Mouse (Mus musculus) embryonic facial prominence, embryonic 10.5 days (tissue): ENCODE measurements at regions not wholly inside any gene's neighbourhood (a gene's known extent, or its start where the extent isn't known, plus 50 kb on each side); places are given as distances from the start of the nearest gene placed in this dataset.

Experiments
- DNase-seq: peaks from one replicate; pipeline ENCODE4 v3.0.0-alpha.2; 2017; ENCODE audit warnings: low spot score
- H3K27ac ChIP-seq: fragments of 300-500 bp; sonication (generic); replicated peaks from 2 replicates; pipeline ENCODE4 v1.5.1; 2016; ENCODE audit warnings: mild to moderate bottlenecking
- H3K27me3 ChIP-seq: fragments of 300-500 bp; sonication (generic); replicated peaks from 2 replicates; pipeline ENCODE4 v1.6.1; 2016; ENCODE audit warnings: low read depth, mild to moderate bottlenecking; ENCODE audit not compliant: poor library complexity, severe bottlenecking
- H3K36me3 ChIP-seq: fragments of 300-500 bp; sonication (generic); replicated peaks from 2 replicates; pipeline ENCODE4 v1.6.1; 2016; ENCODE audit warnings: mild to moderate bottlenecking, moderate library complexity
- H3K4me1 ChIP-seq: fragments of 300-500 bp; sonication (generic); 2 replicates; pipeline ENCODE4 v1.6.1; 2016
- H3K4me3 ChIP-seq: fragments of 300-500 bp; sonication (generic); 2 replicates; pipeline ENCODE4 v1.5.1; 2016; ENCODE audit warnings: mild to moderate bottlenecking, moderate library complexity
- H3K9me3 ChIP-seq: fragments of 300-500 bp; sonication (generic); 2 replicates; pipeline ENCODE4 v1.6.1; 2016; ENCODE audit warnings: mild to moderate bottlenecking
- WGBS: fragments of 180-500 bp; shearing (Covaris S2); methylation state at CpG from one replicate; pipeline ENCODE4 v1.1.7; 2016; 5-methylcytosine and 5-hydroxymethylcytosine counted together

DNA sequence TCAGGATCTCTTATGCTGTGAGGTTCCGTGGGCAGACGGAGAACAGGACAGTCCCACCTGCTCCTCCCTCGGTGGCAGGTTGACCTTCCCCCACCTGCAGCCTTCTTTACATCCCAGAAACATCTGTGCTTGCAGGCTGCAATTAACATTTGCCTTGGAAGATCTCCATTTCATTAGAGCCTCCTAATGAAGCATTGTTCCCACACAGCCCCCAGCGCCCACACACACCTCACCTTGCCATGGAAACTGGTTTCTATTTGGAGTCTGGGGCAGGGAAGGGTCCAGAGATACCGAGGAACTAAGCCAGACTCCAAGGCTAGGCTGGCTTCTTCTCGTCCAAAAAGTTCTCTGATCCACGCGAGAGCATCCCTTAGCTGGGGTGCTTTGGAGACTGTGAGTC is 56.6 kb upstream of the Rpl38 start:
- Histone ChIP-seq H3K9me3 (no peaks in the 10 kb centered on the region), H3K27ac (no peak overlapping the region), H3K4me1 (no peaks in the 10 kb centered on the region), H3K36me3 (no peaks in the 10 kb centered on the region), H3K27me3 (no peaks in the 10 kb centered on the region), H3K4me3 (no peak overlapping the region)
- WGBS = 80% methylated on average over 8 of the region's 8 CpGs
- no peak for DNase-seq

DNA sequence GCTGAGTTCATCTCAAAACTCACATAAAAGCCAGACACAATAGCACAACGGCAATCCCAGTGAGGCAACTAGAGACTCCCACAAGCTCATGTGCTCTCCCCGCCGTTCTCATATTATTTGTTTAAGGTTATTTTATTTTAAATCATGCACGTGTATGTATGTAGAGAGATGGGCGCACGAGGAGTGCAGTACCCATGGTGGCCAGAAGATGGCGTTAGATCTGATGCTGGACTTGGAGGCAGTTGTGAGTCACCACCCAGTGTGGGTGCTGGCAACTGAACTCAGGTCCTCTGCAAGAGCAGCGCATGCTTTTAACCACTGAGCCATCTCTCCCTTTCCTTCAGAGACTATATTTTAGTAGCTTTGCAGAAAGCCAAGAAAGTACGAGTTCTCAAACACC is 60.3 kb upstream of the Rpl38 start:
- 93% methylated on average over 9 of the region's 9 CpGs for WGBS

GRCm38 (mm10) chr11:114603108-114603507 is 65.2 kb upstream of the Rpl38 start:
- no peak for DNase-seq
- no peaks in the 10 kb centered on the region for H3K4me1 ChIP-seq
- H3K27me3 ChIP-seq = no peaks in the 10 kb centered on the region
- no peak overlapping the region for H3K4me3 ChIP-seq
- no peaks in the 10 kb centered on the region for H3K36me3 ChIP-seq
- 77% methylated on average over 6 of the region's 6 CpGs for WGBS
- no peak overlapping the region for H3K27ac ChIP-seq
- H3K9me3 ChIP-seq = 0 out of 2 replicates have a peak, but pooled peaks cover 2% of the 10 kb centered on the region

More for the DNA sequence above, 60.3 kb upstream of the Rpl38 start:
- Histone ChIP-seq H3K36me3 (no peaks in the 10 kb centered on the region), H3K4me1 (no peaks in the 10 kb centered on the region), H3K9me3 (0 out of 2 replicates have a peak, but pooled peaks cover 2% of the 10 kb centered on the region), H3K27me3 (no peaks in the 10 kb centered on the region), H3K4me3 (no peak overlapping the region), H3K27ac (no peak overlapping the region)
- DNase-seq = no peak

GRCm38 (mm10) chr11:114597225-114597624 is 71.1 kb upstream of the Rpl38 start:
- Histone ChIP-seq H3K27me3 (no peaks in the 10 kb centered on the region), H3K4me3 (no peak overlapping the region), H3K9me3 (no peaks in the 10 kb centered on the region), H3K4me1 (peaks cover 7% of the 10 kb centered on the region), H3K27ac (peak overlapping the region; percentile 52), H3K36me3 (no peaks in the 10 kb centered on the region)
- DNase-seq = peak; percentile 11
- WGBS = 33% methylated on average over 2 of the region's 2 CpGs

GRCm38 (mm10) chr11:114592961-114593360 is 75.4 kb upstream of the Rpl38 start:
- Histone ChIP-seq H3K36me3 (no peaks in the 10 kb centered on the region), H3K4me3 (no peak overlapping the region), H3K27ac (no peak overlapping the region), H3K27me3 (no peaks in the 10 kb centered on the region), H3K9me3 (no peaks in the 10 kb centered on the region), H3K4me1 (peaks cover 12% of the 10 kb centered on the region)
- DNase-seq = no peak
- 73% methylated on average over 9 of the region's 9 CpGs for WGBS

DNA sequence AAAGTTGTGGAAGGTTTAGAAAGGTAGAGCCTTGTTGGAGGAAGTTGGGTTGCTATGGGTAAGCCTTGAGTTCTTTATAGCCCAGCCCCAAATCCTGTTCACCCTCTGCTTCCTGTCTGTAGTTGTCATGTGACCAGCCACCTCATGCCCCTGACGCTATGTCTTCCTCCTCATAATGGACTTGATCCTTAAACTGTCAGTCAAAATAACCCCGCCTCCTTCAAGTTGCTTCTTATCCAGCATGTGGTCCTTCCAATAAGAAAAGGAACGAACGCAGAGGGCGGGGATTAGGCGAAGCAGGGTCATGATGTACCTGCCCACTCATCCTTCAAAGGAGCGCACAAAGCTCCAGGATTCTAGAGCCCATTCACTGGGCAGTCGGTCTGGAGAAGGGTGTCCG is 79.8 kb upstream of the Rpl38 start:
- H3K27me3 ChIP-seq = no peaks in the 10 kb centered on the region
- DNase-seq = no peak
- H3K27ac ChIP-seq = no peak overlapping the region
- H3K4me3 ChIP-seq = no peak overlapping the region
- no peaks in the 10 kb centered on the region for H3K9me3 ChIP-seq
- WGBS = 69% methylated on average over 9 of the region's 9 CpGs
- no peaks in the 10 kb centered on the region for H3K36me3 ChIP-seq
- 0 out of 2 replicates have a peak, but pooled peaks cover 5% of the 10 kb centered on the region for H3K4me1 ChIP-seq

- no peaks in the 10 kb centered on the region for H3K9me3 ChIP-seq
- WGBS = 90% methylated on average over 4 of the region's 4 CpGs
- no peaks in the 10 kb centered on the region for H3K36me3 ChIP-seq
- no peak overlapping the region for H3K4me3 ChIP-seq
- no peak overlapping the region for H3K27ac ChIP-seq
- no peaks in the 10 kb centered on the region for H3K27me3 ChIP-seq
- DNase-seq = no peak
- H3K4me1 ChIP-seq = 0 out of 2 replicates have a peak, but pooled peaks cover 5% of the 10 kb centered on the region
Observed at GRCm38 (mm10) chr11:114587986-114588385, 80.3 kb upstream of the Rpl38 start.

GRCm38 (mm10) chr11:114586400-114586799 is 81.9 kb upstream of the Rpl38 start:
- H3K4me1 ChIP-seq = 0 out of 2 replicates have a peak, but pooled peaks cover 5% of the 10 kb centered on the region
- H3K27ac ChIP-seq = no peak overlapping the region
- H3K27me3 ChIP-seq = no peaks in the 10 kb centered on the region
- no peak overlapping the region for H3K4me3 ChIP-seq
- DNase-seq = no peak
- WGBS = 91% methylated on average over 12 of the region's 12 CpGs
- H3K36me3 ChIP-seq = no peaks in the 10 kb centered on the region
- no peaks in the 10 kb centered on the region for H3K9me3 ChIP-seq

- Histone ChIP-seq H3K27ac (no peak overlapping the region), H3K9me3 (no peaks in the 10 kb centered on the region), H3K36me3 (no peaks in the 10 kb centered on the region), H3K27me3 (no peaks in the 10 kb centered on the region), H3K4me3 (no peak overlapping the region), H3K4me1 (0 out of 2 replicates have a peak, but pooled peaks cover 5% of the 10 kb centered on the region)
- DNase-seq = no peak
- WGBS = 74% methylated on average over 6 of the region's 6 CpGs
Observed at GRCm38 (mm10) chr11:114584804-114585203, 83.5 kb upstream of the Rpl38 start.

DNA sequence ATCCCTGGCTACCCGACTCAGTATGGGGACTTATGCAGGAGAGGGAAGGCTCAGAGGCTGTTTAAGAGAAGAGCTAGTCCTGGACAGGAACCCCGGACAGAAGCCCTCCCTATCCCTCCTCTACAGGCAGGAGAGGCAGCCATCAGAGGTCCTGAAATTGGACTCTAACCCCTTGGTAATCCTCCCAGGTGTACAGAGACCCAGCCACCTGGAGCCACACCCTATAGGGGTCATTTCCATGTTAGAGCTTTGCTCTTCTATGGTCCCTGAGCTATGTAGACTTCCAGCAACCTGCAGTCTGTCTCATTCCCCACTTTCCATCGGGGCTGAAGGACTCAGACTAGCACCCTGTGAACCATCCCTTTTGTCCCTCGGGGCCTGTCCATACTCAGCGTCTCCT is 84.2 kb upstream of the Rpl38 start:
- H3K4me1 ChIP-seq = 0 out of 2 replicates have a peak, but pooled peaks cover 4% of the 10 kb centered on the region
- no peak for DNase-seq
- no peaks in the 10 kb centered on the region for H3K27me3 ChIP-seq
- H3K36me3 ChIP-seq = no peaks in the 10 kb centered on the region
- H3K9me3 ChIP-seq = no peaks in the 10 kb centered on the region
- no peak overlapping the region for H3K4me3 ChIP-seq
- H3K27ac ChIP-seq = no peak overlapping the region
- 81% methylated on average over 5 of the region's 5 CpGs for WGBS

DNA sequence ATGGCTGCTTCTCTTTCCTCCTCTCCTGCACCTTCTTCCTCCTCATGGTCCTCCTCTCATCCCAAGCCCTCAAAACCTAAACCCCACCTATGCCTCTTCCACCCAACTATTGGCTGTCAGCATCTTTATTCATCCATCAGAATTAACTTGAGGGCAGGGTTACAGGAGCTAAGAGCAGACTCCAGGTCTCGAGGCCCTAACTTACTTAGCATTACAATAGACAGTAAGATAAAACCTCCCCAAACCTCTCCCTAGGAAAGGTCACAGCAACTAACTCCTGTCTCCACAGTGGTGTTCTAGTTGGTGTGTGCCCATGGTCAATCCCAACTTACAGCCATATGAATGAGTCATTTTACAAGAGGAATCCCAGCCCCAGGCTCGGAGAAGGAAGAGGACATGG is 88.3 kb upstream of the Rpl38 start:
- Histone ChIP-seq H3K9me3 (peaks cover 9% of the 10 kb centered on the region; the same call in 1 of the 2 replicates), H3K36me3 (no peaks in the 10 kb centered on the region), H3K4me3 (no peak overlapping the region), H3K27me3 (no peaks in the 10 kb centered on the region), H3K27ac (no peak overlapping the region), H3K4me1 (no peaks in the 10 kb centered on the region)
- 70% methylated on average over 2 of the region's 2 CpGs for WGBS
- DNase-seq = no peak

DNA sequence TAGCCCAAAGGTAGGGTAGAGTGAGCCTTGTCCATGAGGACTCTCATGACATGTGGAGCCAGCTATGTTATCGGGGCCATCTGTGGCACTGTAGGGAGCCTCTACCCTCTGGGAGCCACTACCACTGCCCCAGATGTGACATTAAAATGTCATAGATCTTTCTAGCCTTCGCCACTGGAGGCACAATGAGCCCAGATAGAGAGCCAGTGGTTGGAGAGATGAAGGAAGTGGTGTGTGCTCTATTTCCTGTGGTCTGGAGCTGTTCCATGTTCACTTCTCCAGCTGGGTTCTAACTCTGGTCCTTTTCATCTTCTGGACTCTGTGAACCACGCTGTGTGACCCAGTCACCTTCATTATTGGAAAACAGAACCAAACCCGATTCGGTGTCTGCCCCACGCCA is 89.8 kb upstream of the Rpl38 start:
- no peaks in the 10 kb centered on the region for H3K4me1 ChIP-seq
- no peaks in the 10 kb centered on the region for H3K36me3 ChIP-seq
- DNase-seq = no peak
- no peak overlapping the region for H3K27ac ChIP-seq
- 89% methylated on average over 6 of the region's 6 CpGs for WGBS
- no peaks in the 10 kb centered on the region for H3K27me3 ChIP-seq
- peaks cover 9% of the 10 kb centered on the region; the same call in 1 of the 2 replicates for H3K9me3 ChIP-seq
- no peak overlapping the region for H3K4me3 ChIP-seq

GRCm38 (mm10) chr11:114576803-114577202 is 91.5 kb upstream of the Rpl38 start:
- Histone ChIP-seq H3K9me3 (peaks cover 9% of the 10 kb centered on the region; the same call in 1 of the 2 replicates), H3K36me3 (no peaks in the 10 kb centered on the region), H3K4me1 (no peaks in the 10 kb centered on the region), H3K27ac (no peak overlapping the region), H3K4me3 (no peak overlapping the region), H3K27me3 (no peaks in the 10 kb centered on the region)
- no peak for DNase-seq
- WGBS = 84% methylated on average over 8 of the region's 8 CpGs
